Mouse (Mus musculus): ENCODE measurements at regions not wholly inside any gene's neighbourhood (a gene's known extent, or its start where the extent isn't known, plus 50 kb on each side); places are given as distances from the start of the nearest gene placed in this dataset.

- TF ChIP-seq CTCF (IDR thresholded peaks at IDR 0.05; ENCODE audit: borderline replicate concordance, extremely low read depth, insufficient read depth, insufficient read length), result no peak
- no peak for TF ChIP-seq POLR2A (IDR thresholded peaks at IDR 0.05; ENCODE audit: borderline replicate concordance, extremely low read depth, insufficient read depth, insufficient read length, poor library complexity, severe bottlenecking)
These were observed 199.5 kb upstream of the Pou3f3 start for GRCm38 (mm10) chr1:42496022-42496421.

Measured in brain, embryonic 14.5 days (tissue).